Mouse (Mus musculus) olfactory bulb, adult 2 months (tissue): ENCODE measurements around the gene Phox2a.

Source experiments
- CTCF ChIP-seq: fragments of 200-500 bp; IDR thresholded peaks from 2 replicates; pipeline ENCODE4 v1.5.1; 2012; ENCODE audit warnings: low read depth, mild to moderate bottlenecking, low read length, moderate library complexity; ENCODE audit not compliant: insufficient read depth
- POLR2A ChIP-seq: fragments of 200-500 bp; IDR thresholded peaks from 2 replicates; pipeline ENCODE4 v1.6.1; 2012; ENCODE audit warnings: mild to moderate bottlenecking, low read depth, low read length, moderate library complexity; ENCODE audit not compliant: insufficient read depth

- no peak for TF ChIP-seq CTCF
- no peak for TF ChIP-seq POLR2A
Observed at GRCm38 (mm10) chr7:101831437-101831836, 13.3 kb downstream of the Phox2a start.
